Mouse (Mus musculus): Measurements from ENCODE around the gene Tdrd6.

Tdrd6 gene

DNA sequence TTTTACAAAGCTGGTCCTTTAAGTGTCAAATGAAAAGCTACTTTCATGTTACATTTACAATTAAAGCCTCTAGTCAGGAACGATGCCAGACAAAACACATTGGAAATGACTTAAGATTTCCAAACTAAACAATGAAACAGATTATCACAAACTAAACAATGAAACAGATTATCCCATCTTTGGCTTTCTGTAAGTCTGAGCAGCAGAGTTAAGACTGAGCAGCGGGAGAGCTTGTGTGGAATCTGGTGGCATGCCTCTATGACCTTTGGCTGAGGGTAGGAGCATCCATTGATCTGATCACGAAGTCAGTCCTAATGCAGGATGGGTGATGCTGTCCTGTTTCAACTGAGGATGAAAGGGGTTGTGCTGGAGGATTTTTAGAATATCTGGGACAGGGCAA lies 17.9 kb downstream of the Tdrd6 start:
- no peak for DNase-seq (ENCODE audit: low spot score)

DNA sequence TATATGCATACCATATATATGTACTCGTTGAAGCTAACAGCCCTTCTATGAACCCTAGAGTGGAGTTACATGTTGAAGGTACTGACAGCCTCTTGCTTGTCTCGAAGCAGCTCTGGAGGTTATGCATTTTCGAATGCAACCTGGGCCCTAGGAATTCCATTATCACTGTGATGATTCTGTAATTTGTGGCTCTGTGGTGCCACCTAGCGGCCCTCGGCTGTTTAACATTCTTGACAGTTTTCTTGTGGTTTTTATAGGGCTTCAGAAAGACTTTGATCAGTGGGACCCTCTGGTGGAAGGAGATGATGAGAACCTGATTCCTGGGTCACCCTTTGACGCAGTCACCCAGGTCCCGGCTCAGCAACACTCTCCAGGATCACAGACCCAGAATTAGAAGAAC lies 18.5 kb downstream of the Tdrd6 start:
- DNase-seq (ENCODE audit: low spot score) = peak; percentile 44

DNA sequence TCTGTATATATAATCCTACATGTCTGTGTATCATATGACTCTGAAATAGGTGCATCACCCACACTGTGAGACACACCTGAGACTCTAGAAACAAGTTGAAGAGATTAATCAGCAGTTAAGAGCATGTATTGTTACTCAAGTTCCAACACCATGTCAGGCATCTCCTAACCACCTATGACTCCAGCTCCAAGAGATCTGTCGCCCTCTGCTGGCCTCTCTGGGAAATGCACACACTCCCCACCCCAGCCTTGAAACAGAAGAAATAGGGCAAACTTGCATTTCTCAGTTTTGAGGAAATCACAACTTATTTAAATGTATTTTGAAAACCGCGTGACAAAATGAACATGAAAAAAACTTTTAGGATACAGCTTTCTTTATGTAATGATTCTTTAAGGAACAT lies 23.4 kb downstream of the Tdrd6 start:
- peak; percentile 70 for DNase-seq (ENCODE audit: low spot score)

DNA sequence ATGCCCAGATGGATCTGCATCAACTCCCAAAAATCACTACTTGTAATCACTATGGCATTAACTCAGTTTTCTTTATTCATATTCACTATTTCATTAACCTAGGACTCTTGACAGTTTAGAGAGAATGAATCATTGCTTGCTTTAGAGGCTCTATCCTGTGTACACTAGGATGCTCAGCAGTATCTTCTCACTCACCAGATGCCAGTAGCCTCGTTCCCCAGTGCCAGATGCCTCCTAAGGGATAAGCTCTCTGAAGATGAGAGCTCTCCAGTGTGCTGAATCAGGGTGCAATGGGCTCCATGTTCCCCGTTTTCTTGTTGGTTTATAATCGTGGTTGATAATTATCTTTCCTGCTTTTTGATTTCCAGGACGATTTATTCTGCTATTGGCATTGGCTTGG lies 31.4 kb downstream of the Tdrd6 start:
- DNase-seq (ENCODE audit: low spot score) = no peak

DNA sequence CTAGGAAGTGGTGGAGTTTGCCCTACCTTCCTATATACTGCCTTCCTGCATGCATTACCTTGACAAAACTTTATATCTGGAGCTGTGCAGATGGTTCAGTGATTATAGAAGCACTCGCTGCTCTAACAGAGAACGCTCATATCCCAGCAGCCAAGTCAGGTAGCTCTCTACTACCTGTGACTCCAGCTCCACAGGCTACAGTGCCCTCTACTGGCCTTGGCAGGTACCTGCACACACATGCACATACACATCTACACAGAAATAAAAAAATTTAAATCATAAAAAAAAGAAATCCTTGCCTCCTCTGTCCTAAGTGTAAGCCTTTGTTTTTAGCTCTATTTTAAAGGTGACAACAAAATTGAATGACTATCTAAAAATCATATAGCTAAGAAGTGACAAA lies 32.4 kb downstream of the Tdrd6 start:
- DNase-seq (ENCODE audit: low spot score) = no peak

DNA sequence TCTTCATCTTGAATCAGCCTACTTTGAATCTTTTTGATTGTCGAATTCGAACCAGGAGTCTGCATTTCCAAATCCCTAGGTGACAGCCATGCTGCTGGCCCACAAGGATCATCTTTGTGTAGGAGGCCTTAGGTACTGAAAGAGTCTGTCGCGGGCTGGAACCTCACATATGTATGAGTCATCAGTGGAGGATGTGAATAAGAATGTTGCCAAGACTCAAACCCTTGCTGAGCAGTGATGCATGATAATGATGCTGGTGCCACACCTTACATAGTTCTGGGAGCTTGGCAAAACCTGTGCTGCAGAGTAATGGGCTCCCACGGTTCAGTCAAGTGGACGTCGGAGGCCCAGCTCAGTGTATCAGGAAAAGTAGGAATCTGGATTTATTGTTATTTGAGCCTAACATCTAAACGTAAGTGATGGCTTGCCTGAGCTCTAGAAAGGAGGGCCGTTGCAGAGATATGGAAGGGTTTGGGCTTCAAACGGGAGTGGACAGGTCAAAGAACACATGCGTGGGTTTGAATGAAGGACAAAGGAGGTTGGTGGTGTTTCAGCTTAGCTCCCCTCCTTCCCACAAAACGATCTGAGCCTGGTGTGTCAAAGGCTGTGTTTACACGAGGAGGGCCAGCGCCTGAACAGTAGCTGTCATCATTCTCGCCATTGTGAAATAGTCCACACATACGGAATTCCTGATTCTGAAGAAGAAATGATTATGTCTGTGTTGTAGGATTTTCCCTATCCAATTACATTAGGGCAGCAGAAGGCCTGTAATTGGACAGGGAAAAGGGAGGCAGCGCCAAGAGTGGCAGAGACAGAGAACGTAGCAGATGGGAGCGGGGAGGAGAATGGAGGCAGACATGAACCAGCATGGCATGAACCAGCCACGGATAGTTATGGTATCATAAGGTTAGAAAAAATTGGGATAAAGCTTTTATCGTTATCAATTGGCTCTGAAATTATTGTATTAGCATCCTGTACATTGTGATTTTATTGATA lies 37.5 kb downstream of the Tdrd6 start:
- no peak for DNase-seq (ENCODE audit: low spot score)

DNA sequence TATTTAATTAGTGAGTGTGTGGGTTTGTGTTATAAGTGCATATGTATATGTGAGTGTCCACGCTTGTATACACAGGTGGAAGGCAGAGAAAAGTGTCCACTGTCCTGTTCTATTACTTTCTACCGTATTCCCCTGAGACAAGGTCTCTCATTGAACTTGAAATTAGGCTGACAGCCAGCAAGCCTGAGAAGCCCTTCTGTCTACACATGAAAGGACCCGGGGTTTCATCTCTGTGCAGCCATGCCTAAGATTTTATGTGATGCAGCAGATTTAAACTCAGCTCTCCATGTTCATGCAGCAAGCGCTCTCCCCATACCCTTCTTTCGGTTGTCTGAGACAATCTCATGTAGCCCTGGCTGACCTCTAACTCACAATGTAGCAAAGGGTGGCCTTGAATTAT lies 39.6 kb downstream of the Tdrd6 start:
- no peak for DNase-seq (ENCODE audit: low spot score)

DNA sequence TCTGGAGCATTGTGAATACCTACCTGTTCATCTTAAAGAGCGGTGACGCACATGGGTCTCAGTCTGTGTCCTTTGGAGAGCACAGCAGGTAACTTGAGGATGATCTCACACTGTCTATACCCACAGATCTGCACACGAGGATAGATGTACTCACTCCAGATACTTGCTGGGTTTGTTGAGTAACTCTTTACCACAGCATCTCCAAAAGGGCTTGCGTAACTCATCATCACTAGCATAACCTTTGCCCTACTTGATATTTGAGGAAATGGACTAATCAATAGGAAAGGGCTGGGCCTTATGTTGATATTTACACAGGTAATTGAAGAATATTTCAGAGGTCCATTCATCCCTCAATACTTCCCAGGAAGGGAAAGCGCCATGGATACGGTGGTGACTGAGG lies 40.3 kb downstream of the Tdrd6 start:
- no peak for DNase-seq (ENCODE audit: low spot score)

DNA sequence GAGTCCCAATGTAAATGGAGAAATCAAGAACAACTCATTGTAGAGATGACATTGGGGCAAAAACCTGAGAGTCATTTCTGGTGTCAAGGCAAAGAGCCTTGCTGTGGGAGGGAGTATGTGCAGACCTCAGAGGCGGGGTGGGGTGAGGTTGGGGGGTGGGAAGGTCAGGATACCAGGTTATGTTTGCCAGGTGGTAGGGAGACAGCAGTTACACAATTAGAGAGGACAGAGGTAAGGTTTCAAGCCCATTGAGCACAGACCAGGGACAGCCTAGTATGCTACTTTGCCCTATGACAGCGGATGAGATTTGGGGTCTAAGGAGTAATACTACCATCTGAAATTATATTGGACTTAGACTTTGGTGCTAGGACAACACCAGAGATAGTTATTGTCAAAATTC lies 42.8 kb downstream of the Tdrd6 start:
- DNase-seq (ENCODE audit: low spot score) = no peak

DNA sequence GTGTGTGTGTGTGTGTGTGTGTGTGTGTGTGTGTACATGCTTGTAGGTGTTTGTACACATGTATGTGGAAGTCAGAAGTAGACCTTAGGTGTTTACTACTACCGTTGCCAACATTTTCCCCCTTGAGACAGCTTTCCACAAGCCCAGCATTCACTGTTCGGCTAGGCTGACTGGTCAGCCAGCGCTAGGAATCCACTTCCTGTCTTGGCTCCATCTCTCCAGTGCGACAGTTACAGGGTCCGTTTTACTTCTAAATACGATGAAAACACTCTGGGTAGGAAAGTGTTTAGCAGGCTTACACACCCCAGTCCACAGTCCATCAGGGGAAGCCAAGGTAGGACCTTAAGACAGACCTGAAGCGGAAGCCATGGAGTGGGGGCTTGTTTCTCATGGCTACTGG lies 45.3 kb downstream of the Tdrd6 start:
- DNase-seq (ENCODE audit: low spot score) = no peak

DNA sequence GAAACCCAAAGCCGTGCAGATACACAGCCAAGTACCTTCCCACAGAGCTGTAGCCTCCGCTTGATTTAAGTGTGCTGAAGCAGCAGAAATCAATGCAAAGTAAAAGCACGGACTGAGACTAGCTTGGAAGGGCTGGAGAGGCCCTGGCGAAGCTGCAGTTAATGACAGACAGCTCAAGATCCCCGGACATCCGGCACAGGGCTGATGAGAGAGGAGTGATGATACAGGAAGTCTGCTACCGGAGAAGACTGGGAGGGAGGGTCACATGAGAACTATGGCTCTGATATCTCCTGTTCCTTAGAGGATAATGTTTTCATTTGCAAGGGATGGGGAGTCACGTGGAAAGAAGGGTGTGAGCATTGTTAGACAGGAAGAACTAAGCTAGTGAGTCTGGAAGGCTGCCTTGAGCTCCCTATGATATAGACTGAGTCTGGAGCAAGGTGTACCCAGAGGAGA lies 49.1 kb downstream of the Tdrd6 start:
- DNase-seq (ENCODE audit: low spot score) = peak; percentile 12

DNA sequence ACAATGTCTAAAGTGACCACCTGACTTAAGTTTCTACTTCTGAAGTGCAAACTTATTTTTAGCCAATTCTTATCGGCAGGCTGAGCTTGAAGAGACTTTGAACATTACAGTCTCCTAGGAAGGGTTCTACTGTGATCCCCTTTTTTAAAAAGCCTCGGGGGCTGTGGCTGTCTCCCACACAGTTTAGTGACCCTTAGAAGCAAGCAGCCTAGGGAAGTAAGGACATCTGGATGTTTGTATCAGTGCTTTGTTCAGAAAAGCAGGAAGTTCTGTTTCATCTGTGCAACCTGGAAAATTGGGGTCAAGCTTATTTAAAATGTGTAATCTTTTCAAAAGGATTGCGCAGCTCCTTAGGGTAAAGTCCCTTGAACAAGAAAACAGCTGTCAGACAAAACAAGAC lies 49.6 kb downstream of the Tdrd6 start:
- DNase-seq (ENCODE audit: low spot score) = no peak

DNA sequence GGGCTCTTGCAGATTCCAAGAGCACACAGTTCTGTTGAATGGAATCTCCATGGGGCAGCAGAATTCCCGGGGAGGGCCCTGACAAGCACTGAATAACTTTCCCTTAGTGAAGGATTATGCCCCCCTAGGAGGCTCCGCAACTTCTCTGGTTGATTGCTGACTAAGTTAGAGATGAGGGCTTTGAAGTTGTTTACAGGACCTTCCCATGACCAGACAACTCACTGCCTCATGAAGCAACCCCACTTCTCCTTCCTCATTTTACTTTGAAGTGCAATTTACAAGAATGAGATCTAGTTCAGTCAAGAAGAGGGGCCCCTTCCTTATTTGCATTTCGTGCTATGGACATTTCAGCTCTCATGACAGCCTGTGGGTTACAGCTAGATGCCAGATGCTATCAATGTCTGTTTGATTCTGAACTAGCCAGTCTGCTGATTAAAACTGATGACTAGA lies 56.5 kb downstream of the Tdrd6 start:
- DNase-seq (ENCODE audit: low spot score) = no peak

DNA sequence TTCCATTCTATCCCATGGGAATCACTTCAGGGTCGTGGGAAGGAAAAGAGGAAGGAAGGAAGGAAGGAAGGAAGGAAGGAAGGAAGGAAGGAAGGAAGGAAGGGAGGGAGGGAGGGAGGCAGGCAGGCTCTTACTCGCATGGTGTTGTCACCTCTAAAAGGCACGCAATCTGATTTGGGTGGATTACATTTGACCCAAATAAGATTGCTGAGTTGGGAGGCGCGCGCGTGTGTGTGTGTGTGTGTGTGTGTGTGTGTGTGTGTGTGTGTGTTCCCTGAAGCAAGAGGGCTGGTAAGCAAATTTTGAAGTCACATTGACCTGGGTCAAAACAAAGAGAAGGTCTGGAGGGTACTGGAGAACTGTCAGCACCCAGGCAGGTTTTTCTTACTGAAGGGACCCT lies 60.8 kb downstream of the Tdrd6 start:
- no peak for DNase-seq (ENCODE audit: low spot score)

DNA sequence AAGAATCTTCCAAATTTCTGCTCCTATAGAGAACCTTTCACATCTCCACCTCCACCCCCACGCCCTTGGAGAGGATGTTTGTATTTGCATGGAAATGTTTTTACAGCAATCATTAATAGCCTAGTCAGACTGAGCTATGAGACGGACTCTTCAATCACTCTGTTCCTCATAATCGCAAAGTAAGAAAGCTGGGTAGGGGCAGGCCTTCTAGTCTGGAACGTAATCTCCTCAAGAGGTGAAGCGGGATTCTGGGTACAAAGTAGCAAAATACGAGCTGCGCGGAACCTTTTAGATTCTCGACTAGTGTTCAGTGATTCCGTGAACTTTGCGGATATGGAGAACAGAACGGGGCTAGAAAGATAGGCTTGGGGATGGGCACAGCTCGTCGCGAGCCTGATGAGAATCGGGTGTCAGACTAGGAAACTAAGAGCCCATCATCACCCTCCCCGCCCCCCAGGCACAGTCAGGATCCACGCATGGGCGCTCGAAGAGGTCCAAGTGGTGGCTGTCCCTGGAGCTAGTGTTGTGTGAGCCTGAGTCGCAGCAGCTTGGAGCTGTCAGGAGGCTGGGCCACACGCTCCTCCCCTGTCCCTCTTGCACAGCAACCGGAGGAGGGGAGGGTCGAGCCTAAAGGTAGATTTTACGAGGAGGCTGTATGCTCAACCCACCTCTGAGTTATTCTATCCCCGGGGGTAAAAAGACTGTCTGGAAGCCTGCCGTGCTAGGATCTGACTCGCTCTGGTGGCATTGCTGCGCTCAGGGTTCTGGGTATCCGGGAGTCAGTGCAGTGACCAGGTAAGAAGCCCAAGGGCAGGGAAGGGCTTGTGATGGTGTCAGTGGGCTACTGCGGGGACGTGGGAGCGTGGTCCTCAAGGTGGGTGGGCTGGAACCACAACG lies 61.9 kb downstream of the Tdrd6 start, which contains the start of gene Pla2g7:
Pla2g7 (plus strand) TSS at position 107 of the 897 bp plus-strand sequence.
- peak; percentile 22 for DNase-seq (ENCODE audit: low spot score)

DNA sequence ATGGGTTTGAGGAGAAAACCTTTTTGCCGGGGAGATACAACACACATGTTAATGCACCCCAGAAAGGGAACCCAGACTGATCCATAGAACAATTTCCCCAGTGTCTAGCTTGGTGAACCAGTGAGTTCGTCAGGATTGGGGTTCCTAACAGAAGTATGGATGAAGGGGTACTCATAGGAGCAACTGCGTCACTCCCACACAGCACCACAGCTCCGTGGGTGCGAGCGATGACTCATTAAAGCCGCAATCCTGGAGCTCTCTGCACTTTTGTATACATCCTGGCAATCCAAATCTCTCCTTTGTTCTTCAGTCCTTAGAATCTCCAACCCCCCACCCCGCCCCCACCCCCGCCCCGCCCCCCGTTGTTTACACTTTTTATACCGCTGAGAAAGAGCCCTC lies 62.5 kb downstream of the Tdrd6 start:
- no peak for DNase-seq (ENCODE audit: low spot score)
